Comparison of ENCODE assay signal across 20 mouse cellular contexts in the genomic region with DNA sequence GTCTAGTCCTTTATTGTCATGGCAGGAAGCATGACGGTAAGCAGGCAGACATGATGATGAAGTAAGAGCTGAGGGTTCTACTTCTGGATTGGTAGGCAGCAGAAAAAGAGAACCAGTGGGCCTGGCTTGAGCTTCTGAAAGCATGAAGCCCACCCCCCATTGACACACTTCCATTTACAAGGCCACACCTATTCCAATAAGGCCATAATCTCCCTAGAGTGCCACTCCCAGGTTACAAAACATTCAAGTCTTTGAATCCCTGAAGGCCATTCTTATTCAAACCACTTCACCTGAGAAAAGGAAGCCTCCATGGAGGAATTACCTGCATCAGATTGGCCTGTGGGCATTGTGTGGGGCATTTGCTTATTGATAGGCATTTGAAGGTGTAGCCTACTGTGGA.
A peak's percentile ranks its signal among the peaks of the same experiment; 100 is the strongest.
DNase-seq lines count a peak whose midpoint lies in the region; TF ChIP-seq lines count a peak whose summit lies in the region.
"Had no signal": no experiment of that assay in that cellular context is flagged by ENCODE, and none has a peak within 500 bp of the region (broad histone marks: within the 10 kb centered on the region; RNA-seq: fewer than 3 reads in every experiment).

No protein-coding gene starts in this region.

- peaks cover 76% of the 10 kb centered on the region for H3K4me1 ChIP-seq in E14TG2a.4 (replicated peaks; ENCODE audit: low read depth, low read length)
- peaks cover 4% of the 10 kb centered on the region for H3K4me1 ChIP-seq in ES-Bruce4 (ENCODE audit: control insufficient read depth, insufficient read depth, low read length)
- H3K4me1 ChIP-seq: embryonic facial prominence, embryonic 12.5 days; embryonic facial prominence, embryonic 15.5 days; heart, embryonic 13.5 days; hindbrain, embryonic 12.5 days; hindbrain, embryonic 15.5 days had no signal

- TF ChIP-seq EP300 in ES-Bruce4 (IDR thresholded peaks at IDR 0.05; ENCODE audit: insufficient read depth, low read depth, low read length), result 0 out of 2 replicates have a peak, but pooled peaks have one; percentile 28

- peak; percentile 98 for DNase-seq in R1 (ENCODE audit: low read depth, low spot score)
- DNase-seq in urinary bladder, postnatal 4 days (ENCODE audit: low spot score in 2 of 2), result no peak
- DNase-seq in adrenal gland, postnatal 36 days, result no peak
- no peak for DNase-seq in right cerebral cortex, postnatal 4 days
- DNase-seq: adrenal gland, adult 8-10 months; adrenal gland, postnatal 25 days; forebrain, postnatal 0 days; gastrocnemius, adult 2 months; gastrocnemius, postnatal 14 days; heart, adult 18-20 months; heart, postnatal 14 days; heart, postnatal 4 days; kidney, adult 2 months had no signal

- peak overlapping the region; percentile 66 for H3K27ac ChIP-seq in ES-Bruce4 (ENCODE audit: insufficient read depth, low read length)
- H3K27ac ChIP-seq: embryonic facial prominence, embryonic 12.5 days; embryonic facial prominence, embryonic 15.5 days; gastrocnemius, adult 2 months; heart, embryonic 13.5 days; hindbrain, embryonic 12.5 days; hindbrain, embryonic 15.5 days had no signal

- H3K4me3 ChIP-seq in E14TG2a.4 (replicated peaks; ENCODE audit: low read length) (0 out of 2 replicates have a peak overlapping the region, but pooled peaks have one; percentile 4), ES-Bruce4 (ENCODE audit: low read depth, low read length) (no peak overlapping the region)
- H3K4me3 ChIP-seq: embryonic facial prominence, embryonic 12.5 days; embryonic facial prominence, embryonic 15.5 days; gastrocnemius, adult 2 months; heart, embryonic 13.5 days; hindbrain, embryonic 12.5 days; hindbrain, embryonic 15.5 days had no signal

- H3K27me3 ChIP-seq in E14TG2a.4 (ENCODE audit: insufficient read depth, low read length) (no peaks in the 10 kb centered on the region), ES-Bruce4 (ENCODE audit: control insufficient read depth, insufficient read depth, low read length, poor library complexity, severe bottlenecking) (no peaks in the 10 kb centered on the region)
- H3K27me3 ChIP-seq: embryonic facial prominence, embryonic 12.5 days; embryonic facial prominence, embryonic 15.5 days; heart, embryonic 13.5 days; hindbrain, embryonic 12.5 days; hindbrain, embryonic 15.5 days had no signal

- TF ChIP-seq CTCF in E14TG2a.4 (conservative IDR thresholded peaks at IDR 0.05; ENCODE audit: low read length) (no peak), ES-Bruce4 (IDR thresholded peaks at IDR 0.05; ENCODE audit: low read depth, low read length) (no peak)

- no peak for TF ChIP-seq POLR2A in ES-Bruce4 (IDR thresholded peaks at IDR 0.05; ENCODE audit: insufficient read depth, low read length)

- no peaks in the 10 kb centered on the region for H3K36me3 ChIP-seq in E14TG2a.4 (ENCODE audit: insufficient read depth, low read length)
- H3K36me3 ChIP-seq in ES-Bruce4 (ENCODE audit: control insufficient read depth, insufficient read depth, low read length, poor library complexity, severe bottlenecking), result no peaks in the 10 kb centered on the region
- H3K36me3 ChIP-seq: embryonic facial prominence, embryonic 12.5 days; embryonic facial prominence, embryonic 15.5 days; heart, embryonic 13.5 days; hindbrain, embryonic 12.5 days; hindbrain, embryonic 15.5 days had no signal

- H3K9me3 ChIP-seq in E14TG2a.4 (ENCODE audit: low read length), result peaks cover 5% of the 10 kb centered on the region; the same call in 1 of the 2 replicates
- no peaks in the 10 kb centered on the region for H3K9me3 ChIP-seq in ES-Bruce4 (replicated peaks; ENCODE audit: control insufficient read depth, insufficient read depth, low read length, poor library complexity, severe bottlenecking)
- H3K9me3 ChIP-seq: embryonic facial prominence, embryonic 12.5 days; embryonic facial prominence, embryonic 15.5 days; heart, embryonic 13.5 days; hindbrain, embryonic 12.5 days; hindbrain, embryonic 15.5 days had no signal

- H3K9ac ChIP-seq in ES-Bruce4 (ENCODE audit: low read depth, poor library complexity, severe bottlenecking), result no peak overlapping the region
- H3K9ac ChIP-seq: embryonic facial prominence, embryonic 12.5 days; embryonic facial prominence, embryonic 15.5 days; forebrain, postnatal 0 days; heart, embryonic 13.5 days; hindbrain, embryonic 12.5 days; hindbrain, embryonic 15.5 days had no signal
